Mouse (Mus musculus): ENCODE measurements at regions not wholly inside any gene's neighbourhood (a gene's known extent, or its start where the extent isn't known, plus 50 kb on each side); places are given as distances from the start of the nearest gene placed in this dataset.

- Histone ChIP-seq H3K4me3 (replicated peaks; ENCODE audit: extremely low read depth, low read depth, low read length) (no peak overlapping the region), H3K4me1 (ENCODE audit: control insufficient read depth, insufficient read depth, low read length) (no peaks in the 10 kb centered on the region)
- no peak for DNase-seq
- TF ChIP-seq POLR2A (IDR thresholded peaks at IDR 0.05; ENCODE audit: borderline replicate concordance, extremely low read depth, low read depth, low read length) (no peak), CTCF (IDR thresholded peaks at IDR 0.05; ENCODE audit: insufficient read depth, low read length) (no peak)
- 74% methylated on average over 14 of the region's 14 CpGs for WGBS
Measured at GRCm38 (mm10) chr2:45227276-45227944, 110.2 kb upstream of the Zeb2 start.

GRCm38 (mm10) chr2:45226045-45226370 is 108.8 kb upstream of the Zeb2 start:
- WGBS = 81% methylated on average over 4 of the region's 4 CpGs
- DNase-seq = no peak
- H3K4me1 ChIP-seq (ENCODE audit: control insufficient read depth, insufficient read depth, low read length) = no peaks in the 10 kb centered on the region
- no peak overlapping the region for H3K4me3 ChIP-seq (replicated peaks; ENCODE audit: extremely low read depth, low read depth, low read length)
- no peak for TF ChIP-seq CTCF (IDR thresholded peaks at IDR 0.05; ENCODE audit: insufficient read depth, low read length)
- no peak for TF ChIP-seq POLR2A (IDR thresholded peaks at IDR 0.05; ENCODE audit: borderline replicate concordance, extremely low read depth, low read depth, low read length)

GRCm38 (mm10) chr2:45225364-45226044 is 108.3 kb upstream of the Zeb2 start:
- TF ChIP-seq CTCF (IDR thresholded peaks at IDR 0.05; ENCODE audit: insufficient read depth, low read length) = no peak
- no peak for TF ChIP-seq POLR2A (IDR thresholded peaks at IDR 0.05; ENCODE audit: borderline replicate concordance, extremely low read depth, low read depth, low read length)
- no peaks in the 10 kb centered on the region for H3K4me1 ChIP-seq (ENCODE audit: control insufficient read depth, insufficient read depth, low read length)
- H3K4me3 ChIP-seq (replicated peaks; ENCODE audit: extremely low read depth, low read depth, low read length) = no peak overlapping the region
- WGBS = 74% methylated on average over 9 of the region's 9 CpGs
- no peak for DNase-seq

GRCm38 (mm10) chr2:45222213-45222612 is 105.0 kb upstream of the Zeb2 start:
- DNase-seq = no peak
- TF ChIP-seq POLR2A (IDR thresholded peaks at IDR 0.05; ENCODE audit: borderline replicate concordance, extremely low read depth, low read depth, low read length) (no peak), CTCF (IDR thresholded peaks at IDR 0.05; ENCODE audit: insufficient read depth, low read length) (no peak)
- WGBS = 82% methylated on average over 13 of the region's 13 CpGs
- no peak overlapping the region for H3K4me3 ChIP-seq (replicated peaks; ENCODE audit: extremely low read depth, low read depth, low read length)
- H3K4me1 ChIP-seq (ENCODE audit: control insufficient read depth, insufficient read depth, low read length) = no peaks in the 10 kb centered on the region

- Histone ChIP-seq H3K4me3 (replicated peaks; ENCODE audit: extremely low read depth, low read depth, low read length) (no peak overlapping the region), H3K4me1 (ENCODE audit: control insufficient read depth, insufficient read depth, low read length) (no peaks in the 10 kb centered on the region)
- no peak for DNase-seq
- 56% methylated on average over 5 of the region's 5 CpGs for WGBS
- TF ChIP-seq CTCF (IDR thresholded peaks at IDR 0.05; ENCODE audit: insufficient read depth, low read length) (no peak), POLR2A (IDR thresholded peaks at IDR 0.05; ENCODE audit: borderline replicate concordance, extremely low read depth, low read depth, low read length) (no peak)
Measured at GRCm38 (mm10) chr2:45219851-45220250, 102.7 kb upstream of the Zeb2 start.

GRCm38 (mm10) chr2:45212833-45213232 is 95.6 kb upstream of the Zeb2 start:
- WGBS = 44% methylated on average over 2 of the region's 2 CpGs
- no peak for DNase-seq
- no peak for TF ChIP-seq CTCF (IDR thresholded peaks at IDR 0.05; ENCODE audit: insufficient read depth, low read length)
- TF ChIP-seq POLR2A (IDR thresholded peaks at IDR 0.05; ENCODE audit: borderline replicate concordance, extremely low read depth, low read depth, low read length) = no peak
- Histone ChIP-seq H3K4me1 (ENCODE audit: control insufficient read depth, insufficient read depth, low read length) (no peaks in the 10 kb centered on the region), H3K4me3 (replicated peaks; ENCODE audit: extremely low read depth, low read depth, low read length) (no peak overlapping the region)

GRCm38 (mm10) chr2:45208526-45208925 is 91.3 kb upstream of the Zeb2 start:
- no peak for DNase-seq
- TF ChIP-seq POLR2A (IDR thresholded peaks at IDR 0.05; ENCODE audit: borderline replicate concordance, extremely low read depth, low read depth, low read length) = no peak
- no peak for TF ChIP-seq CTCF (IDR thresholded peaks at IDR 0.05; ENCODE audit: insufficient read depth, low read length)
- WGBS = 92% methylated on average over 6 of the region's 6 CpGs
- H3K4me1 ChIP-seq (ENCODE audit: control insufficient read depth, insufficient read depth, low read length) = no peaks in the 10 kb centered on the region
- no peak overlapping the region for H3K4me3 ChIP-seq (replicated peaks; ENCODE audit: extremely low read depth, low read depth, low read length)

GRCm38 (mm10) chr2:45205756-45206155 is 88.6 kb upstream of the Zeb2 start:
- no peak for DNase-seq
- WGBS = 31% methylated on average over 6 of the region's 6 CpGs
- Histone ChIP-seq H3K4me1 (ENCODE audit: control insufficient read depth, insufficient read depth, low read length) (no peaks in the 10 kb centered on the region), H3K4me3 (replicated peaks; ENCODE audit: extremely low read depth, low read depth, low read length) (no peak overlapping the region)
- TF ChIP-seq POLR2A (IDR thresholded peaks at IDR 0.05; ENCODE audit: borderline replicate concordance, extremely low read depth, low read depth, low read length) (no peak), CTCF (IDR thresholded peaks at IDR 0.05; ENCODE audit: insufficient read depth, low read length) (no peak)

- no peak for TF ChIP-seq POLR2A (IDR thresholded peaks at IDR 0.05; ENCODE audit: borderline replicate concordance, extremely low read depth, low read depth, low read length)
- no peak for TF ChIP-seq CTCF (IDR thresholded peaks at IDR 0.05; ENCODE audit: insufficient read depth, low read length)
- no peak overlapping the region for H3K4me3 ChIP-seq (replicated peaks; ENCODE audit: extremely low read depth, low read depth, low read length)
- DNase-seq = no peak
- no peaks in the 10 kb centered on the region for H3K4me1 ChIP-seq (ENCODE audit: control insufficient read depth, insufficient read depth, low read length)
- 92% methylated on average over 3 of the region's 3 CpGs for WGBS
Measured at GRCm38 (mm10) chr2:45205211-45205610, 88.0 kb upstream of the Zeb2 start.

Measured in lung, adult 2 months (tissue).